Mouse (Mus musculus) induced T-regulatory cell, adult 2 months (primary cell): Measurements from ENCODE around the gene Sms.

Experiments
- DNase-seq: peaks from one replicate; pipeline ENCODE4 v3.0.0-alpha.2; 2012; ENCODE audit warnings: low read depth

Sms gene

DNA sequence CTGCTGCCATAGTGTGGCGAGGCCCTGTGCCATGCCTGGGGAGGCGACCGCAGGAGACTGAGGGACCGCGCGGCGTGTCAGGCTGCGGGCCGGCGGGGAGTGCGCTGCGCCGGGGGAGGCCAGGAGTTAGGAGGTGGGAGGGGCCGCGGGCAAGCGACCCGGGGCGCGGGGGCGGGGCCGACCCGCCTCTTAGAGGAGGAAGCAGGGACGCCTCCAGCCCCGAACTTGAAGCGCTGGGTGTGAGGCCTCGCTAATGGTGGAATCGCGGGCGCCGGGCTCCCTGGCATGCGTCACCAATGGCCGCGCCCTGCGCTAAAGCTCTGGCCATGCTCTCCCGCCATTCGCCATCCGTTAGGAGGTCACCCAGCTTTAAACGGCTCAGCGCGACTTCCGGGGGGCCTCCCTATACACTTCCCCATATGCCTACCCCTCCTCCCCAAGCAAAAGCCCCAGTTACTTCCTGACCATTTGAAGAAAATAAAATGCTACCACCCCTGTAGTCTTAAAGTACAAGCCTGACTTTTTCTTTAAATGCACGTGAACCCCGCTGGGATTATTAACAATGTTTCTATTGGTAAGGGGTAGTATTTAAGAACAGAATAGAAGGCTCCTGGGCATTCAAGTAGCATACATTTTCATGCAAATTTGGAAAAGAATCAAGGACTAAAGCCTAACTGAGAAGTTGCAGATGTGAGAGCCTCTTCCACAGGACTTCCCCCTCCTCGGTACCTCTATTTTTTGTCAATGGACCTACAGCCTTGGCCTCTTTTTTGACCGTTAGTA lies at the start of gene Sms:
TSS of gene Sms (minus strand) at position 344 of the 783 bp plus-strand sequence.
- peak; percentile 84 for DNase-seq

DNA sequence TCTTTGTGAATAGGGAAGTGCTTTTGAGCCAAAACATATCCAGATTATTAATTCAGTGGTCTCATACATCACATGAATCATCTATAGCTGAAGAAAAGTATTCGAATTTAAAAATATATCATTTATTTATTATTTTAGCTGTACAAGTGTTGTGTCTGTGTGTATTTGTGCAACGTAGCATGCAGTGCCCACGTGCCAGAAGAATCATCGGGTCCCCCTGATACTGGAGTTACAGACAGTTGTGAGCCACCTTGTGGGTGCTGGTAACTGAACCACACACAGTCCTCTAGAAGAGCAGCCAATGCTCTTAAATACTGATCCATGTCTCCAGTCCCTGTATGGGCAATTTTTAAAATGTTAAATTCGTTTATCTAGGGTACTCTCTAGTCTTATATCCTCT lies 14.3 kb upstream of the Sms start:
- no peak for DNase-seq

DNA sequence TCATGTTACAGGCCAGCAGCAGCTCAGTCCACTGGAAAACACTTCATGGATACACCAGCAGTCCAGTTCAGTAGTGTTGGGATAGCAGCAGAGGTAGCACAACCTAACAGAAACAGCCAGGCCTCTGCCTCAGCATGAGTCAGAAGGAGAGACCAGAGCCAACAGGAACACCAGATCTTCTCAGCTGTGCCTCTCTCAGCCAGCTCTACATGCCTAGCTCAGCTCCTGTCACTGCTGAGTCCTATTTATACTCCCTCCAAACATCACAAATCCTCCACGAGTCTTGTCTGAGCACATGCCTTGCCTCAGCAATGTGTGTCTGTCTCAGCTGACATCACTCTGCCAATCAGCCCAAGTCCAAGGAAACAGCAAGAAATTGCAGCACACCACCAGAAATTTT lies 12.4 kb upstream of the Sms start:
- DNase-seq: no peak

DNA sequence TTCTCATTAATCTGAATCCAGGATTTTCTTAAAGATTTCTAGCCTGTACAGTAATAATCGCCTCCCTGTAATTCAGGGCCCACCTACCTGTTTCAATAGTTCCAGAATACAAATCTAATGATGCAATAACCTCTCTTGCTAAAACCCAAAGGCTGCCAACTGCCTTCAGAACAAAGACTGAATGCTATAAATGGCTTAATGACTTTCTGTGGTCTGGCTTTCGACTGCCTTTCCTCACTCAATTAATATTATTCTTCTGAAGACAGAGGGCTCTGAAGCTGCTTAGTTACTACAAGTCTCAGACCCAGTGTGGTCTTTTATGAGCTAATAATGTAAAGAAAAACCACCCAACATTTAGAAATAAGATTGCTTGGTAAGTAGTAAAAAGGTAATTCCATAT lies 9.8 kb upstream of the Sms start:
- DNase-seq: no peak

DNA sequence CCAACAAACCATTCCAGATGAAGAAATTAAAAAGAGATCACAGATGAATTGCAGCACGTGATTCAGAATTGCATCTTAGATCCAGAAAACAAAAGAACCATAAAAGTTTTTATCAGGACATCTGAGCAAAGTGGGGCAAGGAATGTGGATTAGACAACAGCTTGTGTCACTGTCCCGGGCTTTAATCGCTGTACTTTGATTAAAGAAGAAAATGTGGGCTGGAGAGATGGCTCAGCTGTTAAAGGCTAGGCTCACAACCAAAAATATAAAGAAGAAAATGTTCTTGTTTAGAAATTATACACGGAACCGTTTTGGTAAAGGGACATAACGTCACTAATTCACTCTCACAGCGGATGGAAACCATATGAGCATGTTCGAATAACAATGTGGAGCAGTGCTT lies 7.9 kb upstream of the Sms start:
- no peak for DNase-seq

DNA sequence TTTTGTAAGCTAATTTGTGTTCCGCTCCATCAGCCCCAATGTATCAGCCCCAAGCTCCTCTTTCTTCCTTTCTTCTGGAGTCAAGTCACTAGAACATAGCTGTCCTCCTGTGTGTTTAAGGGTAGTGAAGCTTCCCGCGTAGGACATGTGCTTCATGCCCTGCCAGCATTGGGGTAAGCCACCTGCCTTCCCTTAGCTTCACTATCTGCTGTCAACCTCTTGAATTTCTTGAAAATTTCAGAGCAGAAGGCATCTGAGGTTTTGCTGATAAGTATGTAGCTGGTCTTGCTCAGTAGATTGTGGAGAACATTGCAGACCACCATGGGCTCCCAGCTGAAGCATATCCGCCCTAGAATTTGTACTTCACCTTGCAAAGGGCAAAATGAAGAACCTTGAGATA lies 1.1 kb upstream of the Sms start:
- DNase-seq: no peak

DNA sequence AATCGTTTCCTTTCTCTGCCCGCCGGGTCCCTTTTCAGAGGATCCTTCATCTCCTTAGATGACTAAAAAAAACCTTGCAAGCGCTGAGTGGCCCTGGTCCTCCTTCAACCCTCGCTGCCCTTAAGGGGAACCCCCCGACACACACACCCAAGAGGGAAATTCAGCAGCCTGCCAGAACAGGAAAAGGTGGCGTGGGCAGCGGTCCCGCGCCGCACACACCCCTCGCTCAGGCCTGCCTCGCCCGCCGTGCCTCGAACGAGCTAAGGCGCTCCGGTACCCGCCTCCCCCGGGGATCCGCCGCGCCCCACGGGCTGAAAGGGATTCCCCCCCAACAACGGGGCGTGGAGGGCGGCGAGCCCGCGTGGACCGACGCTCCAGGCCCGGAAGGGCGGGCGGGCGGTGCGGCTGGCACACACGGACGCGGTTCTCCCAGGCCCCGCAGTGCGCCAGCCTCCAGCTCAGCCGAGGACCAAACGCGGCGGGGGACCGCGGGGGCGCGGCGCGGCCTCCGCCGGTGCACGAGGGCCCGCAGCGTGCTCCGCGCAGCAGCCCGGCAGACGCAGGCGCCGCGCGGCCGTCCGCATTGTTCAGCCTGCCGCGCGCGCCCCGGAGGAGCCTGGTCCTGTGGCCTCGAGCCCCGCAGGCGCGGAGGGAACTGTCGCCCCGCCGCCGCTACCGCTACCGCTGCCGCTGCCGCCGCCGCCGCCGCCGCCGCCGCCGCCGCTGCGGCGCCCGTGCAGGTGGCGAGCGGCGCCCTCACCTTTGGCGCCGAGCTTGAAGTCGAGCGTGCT lies 747 bp downstream of the Sms start:
- peak; percentile 75 for DNase-seq

DNA sequence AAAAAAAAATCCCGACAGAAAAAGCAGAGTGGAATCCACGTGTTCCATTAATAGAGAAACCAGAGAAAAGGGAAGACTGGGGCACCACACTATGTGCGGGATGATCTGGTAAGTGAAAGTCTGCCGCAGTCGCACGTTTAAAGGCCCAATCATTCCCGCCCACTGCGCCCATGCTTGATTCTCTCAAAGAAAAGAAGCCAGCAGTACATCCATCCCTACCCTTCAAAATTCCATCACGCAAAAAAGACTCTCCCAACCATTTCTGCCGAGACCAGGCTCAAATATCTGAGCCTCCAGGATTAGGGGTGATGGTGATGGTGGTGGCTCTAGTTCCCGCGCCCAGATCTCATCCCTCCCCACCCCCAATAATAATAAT lies 1.3 kb downstream of the Sms start:
- peak; percentile 30 for DNase-seq

DNA sequence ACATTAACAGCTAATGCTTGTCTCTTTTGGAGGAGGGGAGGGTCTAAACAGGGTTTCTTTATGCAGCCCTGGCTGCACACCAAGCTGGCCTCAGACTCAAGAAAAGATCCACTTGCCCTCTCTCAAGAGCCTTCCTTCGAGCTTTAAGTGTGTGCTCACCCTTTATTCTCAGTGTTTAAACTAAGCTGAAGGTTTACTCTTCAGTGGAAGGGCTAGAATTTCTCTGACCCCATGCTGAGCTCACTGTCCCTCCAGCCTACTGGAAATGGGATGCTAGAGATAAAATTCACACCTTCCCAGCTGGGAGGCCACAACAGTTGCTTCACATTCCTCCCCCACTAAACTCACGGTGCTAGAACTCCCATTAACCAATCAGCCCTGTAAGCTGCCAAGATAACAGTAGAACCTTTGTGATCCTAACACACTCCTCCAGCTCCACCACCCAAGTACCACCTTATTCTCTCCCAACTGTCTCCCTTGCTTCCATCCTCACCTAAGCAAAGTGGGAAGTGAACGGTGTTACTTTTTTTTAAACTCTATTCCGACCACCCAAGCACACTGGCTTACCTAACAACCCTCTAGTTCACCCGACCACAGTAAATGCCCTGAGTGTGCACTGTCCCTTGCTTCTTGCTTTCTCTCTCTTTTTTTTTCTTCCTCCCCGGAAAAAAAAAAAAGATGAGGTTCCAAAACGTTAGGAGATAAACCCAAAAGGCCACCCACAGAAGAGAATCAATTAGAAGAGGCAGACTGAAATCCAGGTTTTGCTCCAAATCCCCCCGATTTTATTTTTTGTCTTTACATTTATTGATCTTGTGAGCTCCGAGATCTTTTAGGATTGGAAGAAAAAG lies 2.0 kb downstream of the Sms start:
- DNase-seq: no peak

DNA sequence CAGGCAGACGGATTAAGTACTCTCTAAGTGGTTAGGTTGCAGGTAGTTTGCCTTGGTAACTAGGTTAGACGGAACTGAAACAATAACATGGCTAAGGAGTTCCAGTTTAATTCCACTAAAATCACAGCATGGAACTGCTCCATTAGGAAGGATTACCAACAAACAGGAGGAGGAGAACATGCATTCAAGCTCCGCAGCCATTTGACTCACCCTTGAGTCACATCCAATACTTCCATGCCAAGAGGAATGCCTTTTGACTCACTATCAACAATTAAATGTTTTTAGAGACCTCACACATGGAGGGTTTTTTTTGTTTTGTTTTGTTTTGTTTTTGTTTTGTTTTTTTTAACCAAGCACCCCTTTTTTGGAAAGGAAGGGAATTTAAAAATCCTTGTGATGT lies 3.3 kb downstream of the Sms start:
- DNase-seq: no peak

DNA sequence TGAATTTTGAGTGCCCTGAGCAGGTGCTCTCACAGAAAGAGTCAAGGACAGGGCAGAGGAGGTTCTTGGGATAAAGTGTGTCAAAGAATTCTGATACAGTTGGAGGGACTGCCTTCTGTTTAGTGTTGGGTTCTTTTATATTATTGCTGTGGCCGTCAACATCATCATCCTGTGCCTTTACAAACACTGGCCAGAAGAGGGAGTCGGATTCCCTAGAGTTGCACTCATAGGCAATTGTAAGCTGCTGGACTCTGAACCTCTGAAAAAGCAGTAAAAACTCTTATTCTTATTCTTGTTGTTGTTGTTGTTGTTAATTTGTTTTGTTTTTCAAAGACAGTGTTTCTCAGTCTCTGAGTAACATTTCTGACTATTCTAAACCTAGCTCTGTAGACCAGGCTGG lies 5.3 kb downstream of the Sms start:
- DNase-seq: peak; percentile 70

DNA sequence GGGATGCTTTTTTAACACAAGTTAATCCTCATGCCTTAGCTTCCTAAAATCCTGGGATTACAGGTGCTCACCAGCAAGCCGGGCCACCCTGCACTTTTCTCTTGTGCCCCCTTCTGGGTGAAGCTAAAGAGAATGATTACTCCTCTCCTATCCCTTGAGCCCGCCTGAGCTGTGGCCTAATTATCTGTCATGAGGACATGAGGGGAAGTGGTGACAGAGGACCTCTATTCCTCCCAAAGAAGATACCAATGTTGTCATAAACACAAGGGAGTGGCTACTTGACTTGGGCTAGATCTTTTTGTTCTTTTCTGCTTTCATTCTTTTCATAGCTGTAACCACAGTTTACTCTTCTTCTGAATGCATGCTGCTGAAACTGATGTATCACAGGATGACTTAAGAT lies 9.2 kb downstream of the Sms start:
- peak; percentile 14 for DNase-seq

DNA sequence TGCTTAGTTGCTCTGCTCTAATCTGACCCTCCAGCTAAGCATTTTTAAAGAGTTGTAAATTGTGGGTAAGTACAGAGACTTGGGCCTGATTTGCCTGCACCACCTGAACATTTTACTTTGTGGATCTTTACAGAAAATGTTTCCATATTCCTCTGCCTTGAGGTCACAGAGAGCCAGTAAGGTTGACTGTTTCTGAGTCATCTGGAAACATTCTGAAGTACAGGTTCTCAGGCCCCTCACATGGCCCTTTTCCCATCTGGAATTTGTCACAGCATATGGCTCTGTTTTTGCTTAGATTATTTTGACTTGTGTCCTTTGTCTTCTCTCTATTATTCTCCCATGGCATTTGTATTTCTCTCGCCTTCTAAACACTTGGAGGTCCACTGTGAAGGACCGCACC lies 10.2 kb downstream of the Sms start:
- DNase-seq: no peak

DNA sequence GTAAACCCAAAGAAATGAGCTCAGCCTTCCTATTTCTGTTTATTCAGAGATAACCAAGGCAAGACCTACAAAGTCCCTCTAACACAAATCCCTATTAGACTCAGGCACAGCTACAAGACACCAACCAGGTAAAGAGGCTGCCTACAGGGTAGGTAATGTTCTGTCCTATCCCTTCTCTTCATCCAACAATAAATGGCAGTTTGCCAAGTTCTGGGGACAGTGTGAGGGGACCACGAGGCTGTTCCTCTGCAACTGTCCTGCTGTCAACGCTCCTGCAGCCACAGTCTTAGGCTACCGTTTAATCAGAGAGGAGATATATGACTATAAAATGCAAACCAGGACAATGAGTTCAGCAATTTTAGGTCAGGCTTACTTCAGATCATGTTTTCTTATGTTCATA lies 14.8 kb downstream of the Sms start:
- no peak for DNase-seq

DNA sequence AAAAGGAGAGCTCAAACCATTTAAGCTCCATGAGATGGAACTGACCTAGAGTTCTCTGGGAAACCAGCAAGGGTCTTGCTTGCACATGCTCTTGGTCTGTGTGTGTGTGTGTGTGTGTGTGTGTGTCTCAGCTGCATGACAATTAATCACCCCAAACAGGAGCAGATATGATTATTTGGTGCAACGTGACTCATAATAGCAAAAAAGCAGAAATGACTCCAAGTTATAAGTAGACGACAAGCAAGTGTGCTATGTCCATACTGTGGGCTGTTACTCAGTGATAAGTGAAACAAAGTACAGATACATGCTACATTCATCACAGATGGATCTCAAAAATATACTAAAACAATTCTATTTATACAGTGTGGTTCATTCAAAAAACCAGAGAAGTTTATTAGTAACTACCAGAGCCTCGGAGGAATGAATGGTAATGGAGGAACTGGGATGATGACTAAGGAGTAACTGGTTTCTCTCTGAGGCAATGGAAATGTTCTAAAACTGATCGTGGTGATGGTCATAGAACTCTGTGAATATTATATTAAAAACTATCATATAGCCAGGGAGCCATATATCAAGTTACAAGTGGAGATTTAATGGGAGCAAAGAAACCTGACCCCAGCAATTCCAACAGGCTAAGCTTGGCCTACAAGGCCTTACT lies 15.8 kb downstream of the Sms start:
- DNase-seq: no peak

DNA sequence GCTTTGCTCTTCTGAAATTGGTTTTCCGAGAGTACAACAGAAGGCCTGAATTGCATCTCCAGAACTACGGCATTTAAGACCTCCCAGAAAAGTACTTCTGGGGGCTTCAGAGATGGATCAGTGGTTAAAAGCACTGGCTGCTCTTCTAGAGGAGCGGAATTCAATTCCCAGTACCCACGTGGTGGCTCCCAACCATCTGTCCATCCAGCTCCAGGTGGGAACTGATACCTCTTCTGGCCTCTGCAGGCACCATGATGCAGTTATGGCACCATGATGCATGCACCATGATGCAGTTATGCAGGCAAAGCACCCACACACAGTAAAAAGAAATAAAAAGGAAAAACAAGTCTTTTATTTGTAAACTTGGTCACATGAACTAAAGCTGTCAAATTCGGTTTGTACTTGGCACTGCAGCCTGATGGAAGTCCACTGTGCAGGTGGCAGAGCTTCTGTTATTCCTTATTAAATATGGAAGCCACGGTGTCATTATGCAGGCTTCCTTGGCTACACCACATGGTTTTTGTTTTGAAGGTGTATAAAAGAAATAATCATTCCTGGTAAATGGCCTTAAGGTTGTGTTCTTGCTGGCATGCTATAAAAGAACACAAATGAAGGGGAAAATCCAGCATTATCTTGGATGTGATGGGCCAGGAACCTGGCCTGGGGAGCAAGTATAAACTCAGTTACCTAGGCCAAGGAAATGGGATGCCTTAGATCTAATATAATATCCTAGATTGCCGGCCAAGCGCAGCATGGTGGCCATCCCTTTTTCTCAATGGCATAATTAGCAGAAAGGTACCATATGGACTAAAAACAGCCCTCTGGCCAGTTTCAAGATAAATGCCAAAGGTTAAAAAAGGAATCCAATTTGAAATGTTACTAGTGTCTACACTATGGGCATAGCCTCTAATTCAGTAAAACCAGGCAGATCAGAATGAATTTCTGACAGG lies 20.1 kb downstream of the Sms start:
- DNase-seq: no peak

DNA sequence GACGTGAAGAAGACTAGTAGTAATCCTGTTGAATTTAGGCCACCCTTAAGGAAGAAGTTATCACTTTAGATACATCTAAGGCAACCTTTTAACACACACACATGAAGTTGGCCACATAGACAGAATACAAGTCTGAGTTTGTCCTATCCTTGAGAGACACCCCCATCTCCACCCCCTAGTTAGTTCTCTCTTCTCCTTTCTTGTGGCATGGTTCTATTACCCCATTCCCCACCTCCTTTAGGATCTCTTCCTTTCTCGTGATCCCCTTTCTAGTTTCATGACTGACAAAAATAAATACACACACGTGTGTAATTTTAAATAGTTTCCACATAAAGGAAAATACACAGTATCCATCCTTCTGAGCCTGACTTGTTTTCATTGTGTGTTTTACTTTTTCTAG lies 23.3 kb downstream of the Sms start:
- DNase-seq: no peak

DNA sequence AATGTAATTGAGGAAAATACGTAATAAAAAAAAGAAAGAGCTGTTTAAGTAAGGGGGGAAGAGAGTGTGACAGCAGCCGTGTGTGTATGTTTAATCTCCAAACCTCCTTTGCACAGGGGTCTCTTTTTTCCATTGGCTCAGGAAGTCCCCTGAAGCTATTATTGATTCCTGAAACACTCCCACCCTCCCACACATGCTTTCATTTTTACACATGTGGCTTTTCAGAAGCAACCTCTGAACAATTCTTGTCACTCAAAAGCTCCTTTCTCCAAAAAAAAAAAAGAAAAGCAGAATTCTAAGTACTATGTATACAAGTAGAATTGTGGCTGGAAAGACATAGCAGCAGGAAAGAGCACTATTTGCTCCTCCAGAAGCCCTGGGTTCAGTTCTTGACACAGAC lies 24.0 kb downstream of the Sms start:
- DNase-seq: no peak

DNA sequence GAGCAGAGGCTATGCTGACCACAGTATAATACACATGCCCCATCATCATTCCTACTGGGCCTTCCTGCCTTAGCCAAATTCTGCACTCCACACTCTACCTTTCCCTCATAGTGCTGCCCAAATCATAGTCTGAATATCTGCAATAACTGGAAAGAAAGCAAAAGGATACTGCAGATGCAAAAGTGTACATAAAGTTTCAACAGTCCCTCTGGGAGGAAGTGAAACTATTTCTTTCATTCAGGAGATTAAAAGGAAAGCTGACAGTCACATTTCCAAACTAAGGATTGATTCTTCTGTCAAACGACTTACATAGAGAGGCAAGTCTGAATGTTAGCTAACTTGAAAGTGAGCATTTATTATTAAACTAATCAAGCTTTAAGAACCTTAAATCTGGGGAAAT lies 26.1 kb downstream of the Sms start:
- no peak for DNase-seq

DNA sequence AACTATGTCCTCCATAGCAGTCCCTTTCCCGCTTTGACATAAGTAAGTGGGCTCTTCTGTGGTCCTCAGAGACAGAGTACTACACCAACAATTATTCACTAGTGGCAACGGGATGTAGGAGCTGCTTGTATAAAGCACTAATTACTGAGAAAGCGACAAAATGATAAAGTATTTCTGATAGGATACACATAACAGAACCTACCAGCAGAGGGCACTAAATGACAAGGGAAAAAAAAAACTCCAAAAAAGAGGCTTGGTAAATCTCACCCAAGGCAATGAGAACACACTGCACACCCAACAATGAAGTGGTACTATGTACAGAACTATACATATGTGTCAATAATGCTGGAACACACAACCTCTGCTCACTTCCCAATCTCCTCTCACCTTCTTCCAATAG lies 29.4 kb downstream of the Sms start:
- DNase-seq: peak; percentile 59

DNA sequence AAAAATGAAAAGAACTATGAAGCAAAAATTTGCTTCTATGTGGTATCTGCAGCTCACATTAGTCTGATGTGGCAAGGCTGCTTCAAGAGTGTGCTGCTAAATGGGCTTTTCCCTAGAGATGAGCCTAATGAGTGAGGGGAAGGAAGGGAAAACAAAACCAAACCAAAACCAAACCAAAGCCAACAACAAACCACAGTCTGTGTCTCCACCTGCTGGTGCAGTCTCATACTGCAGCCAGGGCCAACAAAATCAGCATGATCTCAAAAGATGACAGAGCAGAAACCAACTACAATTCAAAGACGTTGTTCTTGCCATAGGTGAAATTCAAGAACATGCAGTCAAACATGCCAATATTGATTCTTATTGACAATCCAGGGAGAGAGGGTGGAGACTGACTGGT lies 37.7 kb downstream of the Sms start:
- DNase-seq: peak; percentile 70
